Mouse (Mus musculus) G1E (cell line): ENCODE results near the gene Dab2.

Experiments
- CTCF ChIP-seq: IDR thresholded peaks from 2 replicates; pipeline ENCODE4 v1.5.1; 2012; ENCODE audit warnings: low read depth, low read length, inconsistent platforms, mixed read lengths
- GATA1 ChIP-seq: IDR thresholded peaks from 2 replicates; pipeline ENCODE4 v1.6.1; 2012; ENCODE audit warnings: borderline replicate concordance, low read length, inconsistent platforms, mixed read lengths
- GATA2 ChIP-seq: IDR thresholded peaks from 2 replicates; pipeline ENCODE4 v1.6.1; 2012; ENCODE audit warnings: low read depth, low read length, inconsistent platforms, borderline replicate concordance
- POLR2AphosphoS5 ChIP-seq: IDR thresholded peaks from 2 replicates; pipeline ENCODE4 v1.6.1; 2012; ENCODE audit warnings: low read depth, low read length, inconsistent platforms; ENCODE audit not compliant: insufficient replicate concordance
- TAL1 ChIP-seq: conservative IDR thresholded peaks from 2 replicates; pipeline ENCODE4 v1.6.1; 2012; ENCODE audit warnings: low read depth, low read length, inconsistent platforms, mixed read lengths

- TF ChIP-seq GATA1 = no peak
- TF ChIP-seq CTCF = no peak
- no peak for TF ChIP-seq TAL1
- no peak for TF ChIP-seq POLR2AphosphoS5
- TF ChIP-seq GATA2 = no peak
Observed at GRCm38 (mm10) chr15:6388146-6388545, 88.6 kb downstream of the Dab2 start.
